Mouse (Mus musculus) midbrain, postnatal 0 days (tissue): ENCODE results near the gene Nabp1. TPM values are rescaled to one million over a fixed set of nuclear protein-coding genes. Genes with fewer than 3 reads are reported as not detected.

ENCODE experiments used
- ATAC-seq: fragments of 200-750 bp; cut with Nextera tagmentation; 2 replicates; pipeline ENCODE4 v1.8.0; 2017; ENCODE audit warnings: moderate number of reproducible peaks, mild to moderate bottlenecking, moderate TSS enrichment, moderate library complexity; ENCODE audit not compliant: low FRiP score
- DNase-seq: peaks from one replicate; pipeline ENCODE4 v3.0.0-alpha.2; 2015; ENCODE audit warnings: low spot score
- H3K27ac ChIP-seq: fragments of 300-500 bp; sonication (generic); 2 replicates; pipeline ENCODE4 v1.5.1; 2014; ENCODE audit warnings: low read depth, mild to moderate bottlenecking, low read length, mixed read lengths
- H3K27me3 ChIP-seq: fragments of 300-500 bp; sonication (generic); 2 replicates; pipeline ENCODE4 v1.6.1; 2014; ENCODE audit warnings: low read length, control low read depth, mixed read lengths; ENCODE audit not compliant: insufficient read depth
- H3K36me3 ChIP-seq: fragments of 300-500 bp; sonication (generic); 2 replicates; pipeline ENCODE4 v1.6.1; 2014; ENCODE audit warnings: low read length, control low read depth, mixed read lengths; ENCODE audit not compliant: insufficient read depth
- H3K4me1 ChIP-seq: fragments of 300-500 bp; sonication (generic); 2 replicates; pipeline ENCODE4 v1.6.1; 2014; ENCODE audit warnings: mild to moderate bottlenecking, control low read depth, antibody characterized with exemption, low read length, mixed read lengths; ENCODE audit not compliant: insufficient read depth
- H3K4me2 ChIP-seq: fragments of 300-500 bp; sonication (generic); 2 replicates; pipeline ENCODE4 v1.6.1; 2014; ENCODE audit warnings: low read depth, mild to moderate bottlenecking, low read length, mixed read lengths; ENCODE audit not compliant: poor library complexity, severe bottlenecking
- H3K4me3 ChIP-seq: fragments of 300-500 bp; sonication (generic); 2 replicates; pipeline ENCODE4 v1.5.1; 2014; ENCODE audit warnings: low read depth, mild to moderate bottlenecking, low read length, moderate library complexity
- H3K9ac ChIP-seq: fragments of 300-500 bp; sonication (generic); replicated peaks from 2 replicates; pipeline ENCODE4 v1.6.1; 2014; ENCODE audit warnings: mild to moderate bottlenecking, low read length, moderate library complexity, mixed read lengths; ENCODE audit not compliant: poor library complexity, severe bottlenecking
- H3K9me3 ChIP-seq: fragments of 300-500 bp; sonication (generic); 2 replicates; pipeline ENCODE4 v1.6.1; 2016; ENCODE audit warnings: low read length, control low read depth
- CTCF ChIP-seq: IDR thresholded peaks from 2 replicates; pipeline ENCODE4 v1.5.1; 2016; ENCODE audit warnings: antibody characterized with exemption, mild to moderate bottlenecking
- WGBS: fragments of 180-500 bp; shearing (Covaris S2); extraction: QIAGEN DNeasy Blood & Tissue Kit; methylation state at CpG from one replicate; pipeline ENCODE4 v1.1.7; 2014; 5-methylcytosine and 5-hydroxymethylcytosine counted together
- polyA plus RNA-seq: library from polyadenylated mRNA; unstranded; fragments of >200 nt; fragmentation: Nextera tagmentation; extraction: Ambion mirVana; gene quantifications from 2 replicates; pipeline ENCODE4 v1.2.1, GENCODE M21; 2015
- total RNA-seq: library from RNA; depleted of rRNA; stranded (reverse); fragments of >200 nt; gene quantifications from 2 replicates; pipeline ENCODE4 v1.2.3, GENCODE M21; 2014

Nabp1 gene
- total and polyA plus RNA-seq, 2 experiments from 2014 or later = 4.1 to 6.1 TPM

DNA sequence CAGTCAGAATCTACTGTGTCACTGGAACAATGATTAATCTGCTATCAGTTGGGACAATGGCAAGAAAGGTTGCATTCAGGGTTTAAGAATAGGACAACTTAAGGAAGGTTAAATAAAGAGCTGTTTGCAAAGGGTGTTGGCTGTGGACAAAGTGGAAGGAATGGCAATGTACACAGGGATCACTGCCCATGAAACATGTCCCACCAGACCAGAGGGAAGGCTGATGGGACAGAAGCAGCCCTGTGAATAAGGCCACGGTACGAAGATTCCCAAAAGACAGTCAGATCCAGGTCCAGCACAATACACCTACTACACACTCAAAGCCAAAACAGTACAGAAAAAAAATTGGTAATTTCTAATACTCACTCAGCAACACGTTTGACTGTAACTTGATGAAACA, 30.3 kb upstream of the Nabp1 start:
- H3K4me2 ChIP-seq = no peak overlapping the region
- 72% methylated on average over 3 of the region's 3 CpGs for WGBS
- TF ChIP-seq CTCF = no peak
- DNase-seq (no peak), ATAC-seq (no peak)
- H3K27me3 ChIP-seq = no peaks in the 10 kb centered on the region
- H3K4me3 ChIP-seq = no peak overlapping the region
- H3K4me1 ChIP-seq = no peaks in the 10 kb centered on the region
- H3K9ac ChIP-seq = no peak overlapping the region
- no peak overlapping the region for H3K27ac ChIP-seq
- no peaks in the 10 kb centered on the region for H3K9me3 ChIP-seq
- no peaks in the 10 kb centered on the region for H3K36me3 ChIP-seq

GRCm38 (mm10) chr1:51507436-51507835, 29.2 kb upstream of the Nabp1 start:
- Histone ChIP-seq H3K4me3 (no peak overlapping the region), H3K36me3 (no peaks in the 10 kb centered on the region), H3K27me3 (no peaks in the 10 kb centered on the region), H3K4me1 (no peaks in the 10 kb centered on the region), H3K27ac (no peak overlapping the region), H3K9me3 (no peaks in the 10 kb centered on the region), H3K4me2 (no peak overlapping the region), H3K9ac (no peak overlapping the region)
- 80% methylated on average over 5 of the region's 5 CpGs for WGBS
- TF ChIP-seq CTCF = no peak
- DNase-seq = no peak
- no peak for ATAC-seq

GRCm38 (mm10) chr1:51506236-51506635, 28.0 kb upstream of the Nabp1 start:
- TF ChIP-seq CTCF = no peak
- 89% methylated on average over 4 of the region's 4 CpGs for WGBS
- DNase-seq = no peak
- no peak overlapping the region for H3K4me3 ChIP-seq
- ATAC-seq = no peak
- H3K36me3 ChIP-seq = no peaks in the 10 kb centered on the region
- no peaks in the 10 kb centered on the region for H3K4me1 ChIP-seq
- no peak overlapping the region for H3K4me2 ChIP-seq
- H3K9ac ChIP-seq = no peak overlapping the region
- H3K9me3 ChIP-seq = no peaks in the 10 kb centered on the region
- H3K27me3 ChIP-seq = no peaks in the 10 kb centered on the region
- no peak overlapping the region for H3K27ac ChIP-seq

- H3K9me3 ChIP-seq = no peaks in the 10 kb centered on the region
- H3K4me2 ChIP-seq = no peak overlapping the region
- H3K36me3 ChIP-seq = no peaks in the 10 kb centered on the region
- H3K4me3 ChIP-seq = no peak overlapping the region
- no peak for TF ChIP-seq CTCF
- ATAC-seq = no peak
- no peak overlapping the region for H3K9ac ChIP-seq
- DNase-seq = no peak
- no peaks in the 10 kb centered on the region for H3K4me1 ChIP-seq
- 89% methylated on average over 1 of the region's 1 CpGs for WGBS
- no peak overlapping the region for H3K27ac ChIP-seq
- no peaks in the 10 kb centered on the region for H3K27me3 ChIP-seq
Observed at GRCm38 (mm10) chr1:51505632-51506031, 27.4 kb upstream of the Nabp1 start.

DNA sequence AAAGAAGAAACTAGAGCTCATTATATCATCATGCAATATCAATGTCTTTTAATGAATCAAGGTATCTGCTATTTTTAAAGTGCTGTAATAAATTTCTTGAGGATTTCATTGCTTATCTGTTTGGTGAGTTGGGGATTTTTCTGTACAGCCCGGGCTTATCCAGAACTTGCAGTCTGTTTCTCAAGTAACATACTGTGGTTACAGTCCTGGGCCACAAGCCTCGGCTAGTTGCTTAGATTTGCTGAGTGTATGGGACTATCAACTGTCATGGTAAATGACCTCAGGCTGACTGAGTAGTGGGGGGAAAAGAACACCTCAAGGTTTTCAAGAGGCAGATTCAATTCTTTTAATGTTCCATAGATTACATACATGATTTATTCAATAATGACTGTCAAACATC, 24.8 kb upstream of the Nabp1 start:
- Histone ChIP-seq H3K9me3 (no peaks in the 10 kb centered on the region), H3K27ac (no peak overlapping the region), H3K4me1 (no peaks in the 10 kb centered on the region), H3K27me3 (no peaks in the 10 kb centered on the region), H3K36me3 (no peaks in the 10 kb centered on the region), H3K4me2 (no peak overlapping the region), H3K4me3 (no peak overlapping the region), H3K9ac (no peak overlapping the region)
- DNase-seq = no peak
- no peak for ATAC-seq
- no peak for TF ChIP-seq CTCF
- 88% methylated on average over 2 of the region's 2 CpGs for WGBS

- ATAC-seq (no peak), DNase-seq (no peak)
- TF ChIP-seq CTCF = no peak
- no peak overlapping the region for H3K4me3 ChIP-seq
- no peak overlapping the region for H3K9ac ChIP-seq
- no peaks in the 10 kb centered on the region for H3K36me3 ChIP-seq
- no peaks in the 10 kb centered on the region for H3K4me1 ChIP-seq
- H3K27ac ChIP-seq = no peak overlapping the region
- no peak overlapping the region for H3K4me2 ChIP-seq
- no peaks in the 10 kb centered on the region for H3K27me3 ChIP-seq
- no peaks in the 10 kb centered on the region for H3K9me3 ChIP-seq
- 91% methylated on average over 5 of the region's 5 CpGs for WGBS
Observed at GRCm38 (mm10) chr1:51502353-51502752, 24.1 kb upstream of the Nabp1 start.
